Mouse (Mus musculus): Measurements from ENCODE around the gene Ocel1. TPM values are rescaled to one million over a fixed set of nuclear protein-coding genes. Genes with fewer than 3 reads are reported as not detected.

Gene Ocel1
- total and polyA plus RNA-seq, 3 experiments = 4.8 to 7.4 (median 7.1) TPM

GRCm38 (mm10) chr8:71388267-71388666, 17.2 kb downstream of the Ocel1 start:
- DNase-seq (ENCODE audit: extremely low read depth) = no peak
- Histone ChIP-seq H3K36me3 (replicated peaks in 1 of 2; ENCODE audit: control insufficient read depth in 1 of 2, insufficient read depth in 1 of 2, low read length in 1 of 2) (no peaks in the 10 kb centered on the region), H3K9ac (ENCODE audit: insufficient read depth, low read depth) (no peak overlapping the region), H3K27me3 (replicated peaks) (no peaks in the 10 kb centered on the region), H3K9me3 (replicated peaks; ENCODE audit: low read length) (no peaks in the 10 kb centered on the region), H3K4me1 (ENCODE audit: control insufficient read depth in 1 of 2, insufficient read depth in 2 of 2) (peaks cover 9 to 34% of the 10 kb centered on the region in 2 experiments), H3K4me3 (replicated peaks in 1 of 3; ENCODE audit: low read depth in 2 of 3, low read length in 2 of 3, poor library complexity in 1 of 3) (no peak overlapping the region), H3K79me2 (replicated peaks; ENCODE audit: control insufficient read depth, extremely low read depth, insufficient read depth, poor library complexity, severe bottlenecking) (no peaks in the 10 kb centered on the region), H3K4me2 (ENCODE audit: insufficient read depth, low read depth, poor library complexity, severe bottlenecking) (no peak overlapping the region), H3K27ac (ENCODE audit: insufficient read depth, low read depth) (no peak overlapping the region)
- dilution Hi-C loops (cut with MboI; ENCODE audit: extremely low pct_ligation_motif_present, extremely low pct_unique_long_range_greater_than_20kb, low sequenced_read_pairs) (no loop called here), in situ Hi-C loops (cut with MboI; ENCODE audit: low pct_ligation_motif_present, low pct_unique_long_range_greater_than_20kb, low sequenced_read_pairs) (no loop called here)
- no peak for TF ChIP-seq TCF12 (IDR thresholded peaks at IDR 0.05; ENCODE audit: low read depth, low read length)

- dilution Hi-C loops (cut with MboI; ENCODE audit: extremely low pct_ligation_motif_present, extremely low pct_unique_long_range_greater_than_20kb, low sequenced_read_pairs) = no loop called here
- H3K27ac ChIP-seq (ENCODE audit: insufficient read depth, low read depth) = no peak overlapping the region
- H3K9ac ChIP-seq (ENCODE audit: insufficient read depth, low read depth) = 0 out of 2 replicates have a peak overlapping the region, but pooled peaks have one; percentile 13
- no peaks in the 10 kb centered on the region for H3K36me3 ChIP-seq (replicated peaks in 1 of 2; ENCODE audit: control insufficient read depth in 1 of 2, insufficient read depth in 1 of 2, low read length in 1 of 2)
- in situ Hi-C loops (cut with MboI; ENCODE audit: low pct_ligation_motif_present, low pct_unique_long_range_greater_than_20kb, low sequenced_read_pairs) = no loop called here
- H3K9me3 ChIP-seq (replicated peaks; ENCODE audit: low read length) = no peaks in the 10 kb centered on the region
- TF ChIP-seq RCOR1 (conservative IDR thresholded peaks at IDR 0.05; ENCODE audit: low read depth, low read length) = no peak
- TF ChIP-seq MXI1 (IDR thresholded peaks at IDR 0.05; ENCODE audit: low read depth, low read length) = no peak
- no peak for TF ChIP-seq ZNF384 (IDR thresholded peaks at IDR 0.05; ENCODE audit: low read depth, low read length)
- no peak for TF ChIP-seq TCF12 (IDR thresholded peaks at IDR 0.05; ENCODE audit: low read depth, low read length)
- no peak for TF ChIP-seq BHLHE40 (IDR thresholded peaks at IDR 0.05; ENCODE audit: low read depth, low read length)
- TF ChIP-seq ZMIZ1 (IDR thresholded peaks at IDR 0.05; ENCODE audit: low read depth, low read length) = no peak
- no peak for TF ChIP-seq POLR2AphosphoS2 (IDR thresholded peaks at IDR 0.05; ENCODE audit: low read depth, low read length)
- TF ChIP-seq E2F4 (IDR thresholded peaks at IDR 0.05; ENCODE audit: insufficient replicate concordance, low read depth, low read length) = no peak
- TF ChIP-seq KAT2A (IDR thresholded peaks at IDR 0.05; ENCODE audit: insufficient replicate concordance, low read length) = no peak
- TF ChIP-seq HCFC1 (IDR thresholded peaks at IDR 0.05; ENCODE audit: low read depth, low read length) = no peak
- no peak for TF ChIP-seq ZKSCAN1 (IDR thresholded peaks at IDR 0.05; ENCODE audit: borderline replicate concordance, low read depth, low read length)
- no peak for TF ChIP-seq MAFK (IDR thresholded peaks at IDR 0.05; ENCODE audit: insufficient replicate concordance, low read length)
- no peak for TF ChIP-seq SMC3 (IDR thresholded peaks at IDR 0.05; ENCODE audit: low read depth, low read length)
- no peak for TF ChIP-seq PAX5 (IDR thresholded peaks at IDR 0.05; ENCODE audit: low read length)
- no peak for TF ChIP-seq SIN3A (IDR thresholded peaks at IDR 0.05; ENCODE audit: low read length)
- TF ChIP-seq UBTF (IDR thresholded peaks at IDR 0.05; ENCODE audit: low read depth, low read length) = no peak
- TF ChIP-seq IRF4 (IDR thresholded peaks at IDR 0.05; ENCODE audit: low read depth, low read length) = no peak
- TF ChIP-seq MAX (IDR thresholded peaks at IDR 0.05; ENCODE audit: low read length) = no peak
- TF ChIP-seq ETS1 (conservative IDR thresholded peaks at IDR 0.05; ENCODE audit: low read depth, low read length) = no peak
- no peak for TF ChIP-seq ZC3H11A (IDR thresholded peaks at IDR 0.05; ENCODE audit: low read depth, low read length)
- no peaks in the 10 kb centered on the region for H3K27me3 ChIP-seq (replicated peaks)
- DNase-seq (ENCODE audit: extremely low read depth) = no peak
- H3K79me2 ChIP-seq (replicated peaks; ENCODE audit: control insufficient read depth, extremely low read depth, insufficient read depth, poor library complexity, severe bottlenecking) = no peaks in the 10 kb centered on the region
- H3K4me3 ChIP-seq (replicated peaks in 1 of 3; ENCODE audit: low read depth in 2 of 3, low read length in 2 of 3, poor library complexity in 1 of 3) = no peak overlapping the region
- no peak overlapping the region; the same call in 1 of the 2 replicates for H3K4me2 ChIP-seq (ENCODE audit: insufficient read depth, low read depth, poor library complexity, severe bottlenecking)
- H3K4me1 ChIP-seq (ENCODE audit: control insufficient read depth in 1 of 2, insufficient read depth in 2 of 2) = peaks cover 10 to 37% of the 10 kb centered on the region in 2 experiments
Observed at GRCm38 (mm10) chr8:71391696-71392095, 20.6 kb downstream of the Ocel1 start.
